Mouse (Mus musculus) forebrain, embryonic 16.5 days (tissue): ENCODE results near the gene BC051019. TPM values are rescaled to one million over a fixed set of nuclear protein-coding genes. Genes with fewer than 3 reads are reported as not detected.

Experiments
- ATAC-seq: fragments of 200-750 bp; cut with Nextera tagmentation; 2 replicates; pipeline ENCODE4 v1.8.0; 2017; ENCODE audit warnings: mild to moderate bottlenecking, moderate library complexity
- H3K27ac ChIP-seq: fragments of 300-500 bp; sonication (generic); 2 replicates; pipeline ENCODE4 v1.5.1; 2014; ENCODE audit warnings: low read length, control low read depth
- H3K27me3 ChIP-seq: fragments of 300-500 bp; sonication (generic); replicated peaks from 2 replicates; pipeline ENCODE4 v1.6.1; 2014; ENCODE audit warnings: low read length; ENCODE audit not compliant: control insufficient read depth, insufficient read depth
- H3K36me3 ChIP-seq: fragments of 300-500 bp; sonication (generic); 2 replicates; pipeline ENCODE4 v1.6.1; 2014; ENCODE audit not compliant: control insufficient read depth, insufficient read depth
- H3K4me1 ChIP-seq: fragments of 300-500 bp; sonication (generic); replicated peaks from 2 replicates; pipeline ENCODE4 v1.6.1; 2014; ENCODE audit warnings: low read length; ENCODE audit not compliant: control insufficient read depth, insufficient read depth
- H3K4me2 ChIP-seq: fragments of 300-500 bp; sonication (generic); 2 replicates; pipeline ENCODE4 v1.6.1; 2014; ENCODE audit warnings: mild to moderate bottlenecking, low read length, control low read depth
- H3K4me3 ChIP-seq: fragments of 300-500 bp; sonication (generic); replicated peaks from 2 replicates; pipeline ENCODE4 v1.5.1; 2014; ENCODE audit warnings: mild to moderate bottlenecking, low read length, control low read depth
- H3K9ac ChIP-seq: fragments of 300-500 bp; sonication (generic); replicated peaks from 2 replicates; pipeline ENCODE4 v1.6.1; 2014; ENCODE audit warnings: low read depth, low read length, control low read depth
- H3K9me3 ChIP-seq: fragments of 300-500 bp; sonication (generic); 2 replicates; pipeline ENCODE4 v1.6.1; 2016; ENCODE audit warnings: low read length; ENCODE audit not compliant: control insufficient read depth
- WGBS: fragments of 180-500 bp; shearing (Covaris S2); extraction: QIAGEN DNeasy Blood & Tissue Kit; methylation state at CpG from one replicate; pipeline ENCODE4 v1.1.7; 2014; 5-methylcytosine and 5-hydroxymethylcytosine counted together
- polyA plus RNA-seq: library from polyadenylated mRNA; unstranded; fragments of >200 nt; fragmentation: Nextera tagmentation; extraction: Ambion mirVana; gene quantifications from 2 replicates; pipeline ENCODE4 v1.2.1, GENCODE M21; 2015

BC051019 gene
- polyA plus RNA-seq, 1 experiment from 2014 or later, result 0.16 TPM

DNA sequence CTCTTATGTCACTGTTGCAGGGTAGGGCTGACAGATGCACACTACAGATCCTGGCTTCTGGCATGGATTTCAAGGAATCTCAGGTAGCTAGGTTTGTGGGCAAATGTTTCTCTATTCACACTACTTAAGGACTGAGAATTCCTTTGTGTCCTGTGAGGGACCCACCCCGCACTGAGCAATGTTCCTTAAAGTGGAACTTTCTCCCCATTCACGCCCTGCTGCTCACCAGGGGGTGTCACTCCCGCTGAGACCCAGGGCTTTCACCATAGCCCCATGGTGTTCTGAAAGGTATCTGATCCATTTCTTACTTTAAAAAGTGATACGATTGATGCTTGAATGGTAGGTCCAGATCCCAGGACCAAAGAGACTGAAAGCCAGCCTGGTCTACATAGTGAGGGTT is 20.9 kb downstream of the BC051019 start:
- peaks cover 8% of the 10 kb centered on the region; the same call in 1 of the 2 replicates for H3K4me1 ChIP-seq
- H3K9ac ChIP-seq, result no peak overlapping the region
- WGBS, result 38% methylated on average over 4 of the region's 4 CpGs
- H3K4me2 ChIP-seq, result peak overlapping the region; percentile 87
- H3K27ac ChIP-seq, result no peak overlapping the region
- H3K27me3 ChIP-seq, result no peaks in the 10 kb centered on the region
- H3K4me3 ChIP-seq, result no peak overlapping the region
- no peaks in the 10 kb centered on the region for H3K36me3 ChIP-seq
- no peaks in the 10 kb centered on the region for H3K9me3 ChIP-seq
- ATAC-seq, result no peak; the same call in 1 of the 2 replicates

DNA sequence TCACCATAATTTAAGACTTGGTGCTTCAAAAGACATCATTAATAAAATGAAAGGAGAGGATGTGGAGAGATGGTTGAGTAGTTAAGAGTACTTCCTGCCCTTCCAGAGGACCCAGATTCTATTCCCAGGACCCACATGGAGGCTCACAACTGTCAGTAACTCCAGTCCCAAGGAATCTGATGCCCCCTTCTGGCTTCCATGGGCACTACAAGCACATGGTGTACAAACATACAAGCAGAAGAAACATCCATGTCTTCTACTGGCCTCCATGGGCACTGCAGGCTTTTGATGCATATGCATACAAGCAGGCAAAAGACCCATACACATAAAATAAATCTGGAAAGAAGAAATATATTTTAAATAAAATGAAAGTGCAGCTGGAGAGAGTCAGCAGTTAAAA is 23.4 kb downstream of the BC051019 start:
- peaks cover 8% of the 10 kb centered on the region; the same call in 1 of the 2 replicates for H3K4me1 ChIP-seq
- H3K4me2 ChIP-seq, result no peak overlapping the region
- no peak for ATAC-seq
- no peaks in the 10 kb centered on the region for H3K36me3 ChIP-seq
- no peaks in the 10 kb centered on the region for H3K27me3 ChIP-seq
- H3K9ac ChIP-seq, result no peak overlapping the region
- H3K4me3 ChIP-seq, result no peak overlapping the region
- H3K27ac ChIP-seq, result no peak overlapping the region
- no peaks in the 10 kb centered on the region for H3K9me3 ChIP-seq

DNA sequence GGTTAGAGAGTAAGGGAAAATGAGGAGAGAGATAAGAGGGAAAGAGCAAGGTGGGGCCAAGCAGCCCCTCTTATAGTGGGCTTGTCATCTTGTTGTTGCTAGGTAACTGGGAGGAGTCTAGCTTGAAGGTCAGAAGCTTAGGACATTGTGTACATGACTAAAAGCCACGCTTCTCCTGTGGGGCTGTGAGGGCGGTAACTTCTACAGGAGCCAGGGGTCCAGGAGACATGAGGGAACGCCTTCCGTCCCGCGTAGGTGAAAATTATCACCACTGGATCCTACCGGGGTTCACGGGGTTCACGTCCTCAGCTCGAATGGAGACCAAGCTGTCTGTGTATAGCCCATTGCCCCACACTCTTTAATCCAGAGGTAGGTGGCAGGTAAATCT is 28.3 kb downstream of the BC051019 start:
- Histone ChIP-seq H3K27ac (no peak overlapping the region), H3K4me1 (no peaks in the 10 kb centered on the region), H3K36me3 (no peaks in the 10 kb centered on the region), H3K4me3 (no peak overlapping the region), H3K4me2 (no peak overlapping the region), H3K27me3 (no peaks in the 10 kb centered on the region), H3K9ac (no peak overlapping the region), H3K9me3 (no peaks in the 10 kb centered on the region)
- no peak for ATAC-seq
- 93% methylated on average over 10 of the region's 10 CpGs for WGBS

DNA sequence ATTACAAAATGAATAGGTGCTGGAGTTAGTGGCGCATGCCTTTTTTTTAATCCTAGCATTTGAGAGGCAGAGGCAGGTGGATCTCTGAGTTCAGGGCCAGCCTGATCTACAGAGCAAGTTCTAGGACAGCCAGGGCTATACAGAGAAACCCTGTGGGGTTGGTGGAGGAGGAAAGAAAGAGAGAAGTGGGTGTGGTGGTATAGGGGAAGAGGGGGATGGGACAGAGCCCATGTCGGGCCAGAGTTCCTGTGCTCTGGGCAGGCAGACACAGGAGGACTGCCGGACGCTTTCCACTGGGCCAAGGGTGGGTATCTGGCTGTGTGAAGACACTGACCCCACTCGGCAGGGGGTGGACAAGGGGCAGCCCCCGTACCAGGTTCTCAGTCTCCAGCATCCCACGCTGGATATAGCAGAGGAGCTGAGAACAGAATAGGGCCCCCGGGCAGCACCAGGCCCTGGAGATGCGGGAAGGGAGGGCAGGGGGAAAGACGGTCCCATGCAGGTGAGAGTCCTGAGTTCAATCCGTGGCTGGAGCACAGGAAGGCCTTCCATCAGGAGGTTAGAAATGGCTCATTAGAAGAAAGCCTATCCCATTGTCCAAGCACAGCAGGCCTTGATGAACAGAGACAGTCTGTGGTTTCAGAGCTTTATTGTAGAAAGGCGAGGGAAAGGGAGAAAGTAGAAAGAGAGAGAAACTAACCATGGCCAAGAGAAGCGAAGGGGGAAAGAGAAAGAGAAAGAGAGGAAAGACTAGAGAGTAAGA is 28.9 kb downstream of the BC051019 start:
- H3K4me1 ChIP-seq, result no peaks in the 10 kb centered on the region

DNA sequence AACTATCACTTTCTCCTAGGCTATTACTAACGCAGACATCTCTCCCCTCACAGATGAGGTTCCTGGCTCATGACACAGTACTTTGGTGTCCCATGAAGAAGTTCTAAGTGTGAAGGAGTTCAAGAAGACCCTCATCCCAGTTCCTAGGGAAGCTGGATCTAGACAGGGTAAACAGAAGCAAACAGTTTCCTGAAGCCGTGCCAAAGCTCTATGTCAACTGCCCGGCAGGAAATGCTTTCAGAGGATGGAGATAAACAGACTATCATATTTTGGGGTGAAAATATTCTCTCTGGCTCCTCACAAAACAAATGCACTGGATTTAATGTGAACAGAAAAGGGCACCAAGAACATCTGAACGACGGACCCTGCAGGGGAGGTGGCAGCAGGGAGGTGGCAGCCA is 32.7 kb downstream of the BC051019 start:
- H3K9ac ChIP-seq, result no peak overlapping the region
- no peak overlapping the region for H3K4me3 ChIP-seq
- H3K36me3 ChIP-seq, result no peaks in the 10 kb centered on the region
- no peak for ATAC-seq
- 88% methylated on average over 5 of the region's 5 CpGs for WGBS
- no peaks in the 10 kb centered on the region for H3K9me3 ChIP-seq
- H3K4me1 ChIP-seq, result peaks cover 5% of the 10 kb centered on the region; the same call in 1 of the 2 replicates
- H3K27ac ChIP-seq, result no peak overlapping the region
- no peak overlapping the region for H3K4me2 ChIP-seq
- no peaks in the 10 kb centered on the region for H3K27me3 ChIP-seq

More for the DNA sequence above, 28.9 kb downstream of the BC051019 start:
- Histone ChIP-seq H3K9ac (no peak overlapping the region), H3K27me3 (no peaks in the 10 kb centered on the region), H3K4me2 (no peak overlapping the region), H3K36me3 (no peaks in the 10 kb centered on the region), H3K9me3 (no peaks in the 10 kb centered on the region), H3K27ac (no peak overlapping the region), H3K4me3 (no peak overlapping the region)
- no peak for ATAC-seq
- WGBS, result 79% methylated on average over 13 of the region's 13 CpGs

DNA sequence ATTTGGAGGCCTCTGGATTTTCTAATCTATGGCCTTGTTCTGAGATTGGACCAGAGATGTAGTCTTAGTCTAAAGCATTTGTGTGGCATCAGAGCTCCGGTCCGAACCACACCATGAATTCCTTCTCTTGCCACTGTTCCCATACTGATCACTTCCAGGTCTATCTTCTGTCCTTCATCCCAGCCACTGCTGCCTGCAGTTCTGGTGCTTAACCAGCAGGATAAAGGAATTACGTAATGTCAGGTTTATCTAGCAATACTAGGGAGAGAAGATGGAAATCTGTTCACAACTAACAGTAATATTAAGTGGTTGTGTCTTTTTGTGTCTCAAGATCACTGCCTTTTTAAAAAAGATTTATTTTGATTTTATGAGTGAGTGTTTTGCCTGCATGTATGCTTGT is 33.5 kb downstream of the BC051019 start:
- no peak overlapping the region for H3K27ac ChIP-seq
- no peak for ATAC-seq
- no peak overlapping the region for H3K4me3 ChIP-seq
- H3K27me3 ChIP-seq, result no peaks in the 10 kb centered on the region
- no peaks in the 10 kb centered on the region for H3K36me3 ChIP-seq
- peaks cover 5% of the 10 kb centered on the region; the same call in 1 of the 2 replicates for H3K4me1 ChIP-seq
- no peaks in the 10 kb centered on the region for H3K9me3 ChIP-seq
- WGBS, result 88% methylated on average over 3 of the region's 3 CpGs
- no peak overlapping the region for H3K4me2 ChIP-seq
- no peak overlapping the region for H3K9ac ChIP-seq

DNA sequence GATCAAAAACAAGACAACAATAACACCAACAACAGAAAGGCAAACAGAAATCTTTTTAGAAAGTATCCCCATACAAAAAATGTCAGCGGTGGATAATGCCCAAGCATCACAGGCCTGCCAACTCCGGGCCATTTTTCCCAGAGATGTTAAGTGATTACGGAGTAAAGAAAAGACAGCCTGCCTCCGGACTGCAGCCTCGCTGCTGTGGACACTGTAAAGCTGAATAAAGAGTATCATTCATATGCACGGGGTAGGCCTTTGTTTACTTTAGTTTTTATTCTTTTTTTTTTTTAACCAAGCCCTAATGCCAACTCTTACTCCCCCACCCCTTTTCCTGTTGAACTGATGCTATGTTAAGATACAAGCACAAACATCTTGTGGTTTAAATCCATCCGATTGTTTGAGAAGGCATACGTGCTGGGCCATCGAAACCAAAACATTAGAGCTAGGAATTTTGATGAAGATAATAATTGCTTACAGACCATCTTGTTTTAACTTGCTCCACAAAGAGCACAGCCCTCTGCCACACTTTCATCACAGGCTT is 37.0 kb downstream of the BC051019 start:
- Histone ChIP-seq H3K9ac (no peak overlapping the region), H3K27ac (no peak overlapping the region), H3K9me3 (no peaks in the 10 kb centered on the region), H3K4me3 (no peak overlapping the region), H3K4me1 (peaks cover 5% of the 10 kb centered on the region; the same call in 1 of the 2 replicates), H3K27me3 (no peaks in the 10 kb centered on the region), H3K36me3 (no peaks in the 10 kb centered on the region), H3K4me2 (no peak overlapping the region)
- 8% methylated on average over 9 of the region's 9 CpGs for WGBS
- no peak for ATAC-seq

DNA sequence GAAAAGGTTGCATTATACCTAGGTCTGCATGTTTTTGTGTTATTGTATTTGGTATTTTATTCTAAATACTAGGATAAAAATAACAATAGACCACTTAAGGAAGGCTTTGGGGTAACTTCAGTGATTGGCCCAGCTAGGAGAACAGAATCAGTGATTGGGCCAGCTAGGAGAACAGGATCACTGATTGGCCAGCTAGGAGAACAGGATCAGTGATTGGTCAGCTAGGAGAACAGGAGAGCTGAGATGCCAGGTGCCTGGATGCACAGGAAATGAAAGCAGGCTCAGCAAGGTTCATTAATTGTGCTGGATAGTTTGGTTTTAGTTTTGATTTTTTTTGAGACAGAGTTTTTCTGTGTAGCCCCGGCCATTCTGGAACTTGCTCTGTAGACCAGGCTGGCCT is 42.8 kb downstream of the BC051019 start:
- H3K4me2 ChIP-seq, result no peak overlapping the region
- no peak overlapping the region for H3K27ac ChIP-seq
- H3K9me3 ChIP-seq, result no peaks in the 10 kb centered on the region
- no peak overlapping the region for H3K4me3 ChIP-seq
- H3K4me1 ChIP-seq, result no peaks in the 10 kb centered on the region
- no peak for ATAC-seq
- no peaks in the 10 kb centered on the region for H3K36me3 ChIP-seq
- H3K9ac ChIP-seq, result no peak overlapping the region
- H3K27me3 ChIP-seq, result no peaks in the 10 kb centered on the region
- 100% methylated on average over 1 of the region's 1 CpGs for WGBS

DNA sequence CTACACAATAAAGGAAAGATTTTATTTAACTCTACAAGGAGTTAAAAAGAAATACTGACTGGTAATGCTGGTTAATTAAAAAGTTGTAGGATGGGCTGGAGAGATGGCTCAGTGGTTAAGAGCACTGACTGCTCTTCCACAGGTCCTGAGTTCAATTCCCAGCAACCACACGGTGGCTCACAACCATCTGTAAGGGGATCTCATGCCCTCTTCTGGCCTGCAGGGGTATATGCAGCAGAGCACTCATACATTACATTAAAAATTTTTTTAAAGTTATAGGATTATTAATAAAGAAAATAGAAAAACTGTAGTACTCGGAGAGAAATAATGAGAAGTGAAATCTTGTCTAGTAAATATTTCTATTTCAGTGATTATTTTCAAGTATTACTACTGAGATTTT is 43.4 kb downstream of the BC051019 start:
- no peaks in the 10 kb centered on the region for H3K4me1 ChIP-seq
- no peaks in the 10 kb centered on the region for H3K36me3 ChIP-seq
- H3K4me2 ChIP-seq, result no peak overlapping the region
- ATAC-seq, result no peak
- H3K9me3 ChIP-seq, result no peaks in the 10 kb centered on the region
- H3K27me3 ChIP-seq, result no peaks in the 10 kb centered on the region
- no peak overlapping the region for H3K4me3 ChIP-seq
- H3K27ac ChIP-seq, result no peak overlapping the region
- 91% methylated on average over 2 of the region's 2 CpGs for WGBS
- H3K9ac ChIP-seq, result no peak overlapping the region
